Mouse (Mus musculus) lung, embryonic 15.5 days (tissue): ENCODE measurements around the gene Plpp7. TPM values are rescaled to one million over a fixed set of nuclear protein-coding genes. Genes with fewer than 3 reads are reported as not detected.

ENCODE experiments used
- ATAC-seq: fragments of 200-750 bp; cut with Nextera tagmentation; 2 replicates; pipeline ENCODE4 v1.8.0; 2017; ENCODE audit warnings: moderate number of reproducible peaks, borderline replicate concordance; ENCODE audit not compliant: low FRiP score, low TSS enrichment; ENCODE audit errors: extremely low read depth
- H3K27ac ChIP-seq: fragments of 300-500 bp; sonication (generic); 2 replicates; pipeline ENCODE4 v1.5.1; 2015; ENCODE audit warnings: moderate library complexity, mild to moderate bottlenecking, inconsistent platforms
- H3K27me3 ChIP-seq: fragments of 300-500 bp; sonication (generic); 2 replicates; pipeline ENCODE4 v1.6.1; 2015; ENCODE audit warnings: inconsistent platforms
- H3K36me3 ChIP-seq: fragments of 300-500 bp; sonication (generic); 2 replicates; pipeline ENCODE4 v1.6.1; 2015; ENCODE audit warnings: inconsistent platforms
- H3K4me1 ChIP-seq: fragments of 300-500 bp; sonication (generic); 2 replicates; pipeline ENCODE4 v1.6.1; 2015; ENCODE audit warnings: inconsistent platforms
- H3K4me2 ChIP-seq: fragments of 300-500 bp; sonication (generic); 2 replicates; pipeline ENCODE4 v1.6.1; 2015; ENCODE audit warnings: inconsistent platforms, mild to moderate bottlenecking, moderate library complexity
- H3K4me3 ChIP-seq: fragments of 300-500 bp; sonication (generic); 2 replicates; pipeline ENCODE4 v1.5.1; 2015; ENCODE audit warnings: mild to moderate bottlenecking, inconsistent platforms
- H3K9ac ChIP-seq: fragments of 300-500 bp; sonication (generic); 2 replicates; pipeline ENCODE4 v1.6.1; 2015; ENCODE audit warnings: inconsistent platforms
- H3K9me3 ChIP-seq: fragments of 300-500 bp; sonication (generic); 2 replicates; pipeline ENCODE4 v1.6.1; 2016; ENCODE audit warnings: inconsistent platforms
- WGBS: fragments of 180-500 bp; shearing (Covaris S2); methylation state at CpG from one replicate; pipeline ENCODE4 v1.1.7; 2015; 5-methylcytosine and 5-hydroxymethylcytosine counted together
- polyA plus RNA-seq: library from polyadenylated mRNA; unstranded; fragments of >200 nt; fragmentation: Nextera tagmentation; extraction: Ambion mirVana; gene quantifications from 2 replicates; pipeline ENCODE4 v1.2.1, GENCODE M21; 2015

The Plpp7 gene
- polyA plus RNA-seq, 1 experiment from 2014 or later = 4.2 TPM

- WGBS = 45% methylated on average over 6 of the region's 6 CpGs
- no peak overlapping the region for H3K4me2 ChIP-seq
- H3K36me3 ChIP-seq = no peaks in the 10 kb centered on the region
- no peaks in the 10 kb centered on the region for H3K27me3 ChIP-seq
- H3K27ac ChIP-seq = no peak overlapping the region
- no peak overlapping the region for H3K9ac ChIP-seq
- no peaks in the 10 kb centered on the region for H3K4me1 ChIP-seq
- H3K4me3 ChIP-seq = no peak overlapping the region
- ATAC-seq = no peak
- no peaks in the 10 kb centered on the region for H3K9me3 ChIP-seq
These were observed 35.0 kb upstream of the Plpp7 start for GRCm38 (mm10) chr2:32060228-32060805.

- 50% methylated on average over 2 of the region's 2 CpGs for WGBS
- Histone ChIP-seq H3K4me3 (no peak overlapping the region), H3K27me3 (no peaks in the 10 kb centered on the region), H3K27ac (no peak overlapping the region), H3K4me1 (no peaks in the 10 kb centered on the region), H3K9ac (no peak overlapping the region), H3K9me3 (no peaks in the 10 kb centered on the region), H3K36me3 (no peaks in the 10 kb centered on the region), H3K4me2 (no peak overlapping the region)
- ATAC-seq = no peak
These were observed 34.1 kb upstream of the Plpp7 start for GRCm38 (mm10) chr2:32061189-32061588.

- no peak overlapping the region for H3K27ac ChIP-seq
- no peak overlapping the region for H3K4me3 ChIP-seq
- no peaks in the 10 kb centered on the region for H3K27me3 ChIP-seq
- H3K36me3 ChIP-seq = no peaks in the 10 kb centered on the region
- ATAC-seq = no peak
- no peaks in the 10 kb centered on the region for H3K9me3 ChIP-seq
- no peak overlapping the region for H3K9ac ChIP-seq
- no peak overlapping the region for H3K4me2 ChIP-seq
- 43% methylated on average over 12 of the region's 12 CpGs for WGBS
- H3K4me1 ChIP-seq = no peaks in the 10 kb centered on the region
These were observed 33.4 kb upstream of the Plpp7 start for GRCm38 (mm10) chr2:32061722-32062505.

GRCm38 (mm10) chr2:32062626-32063410 lies 32.5 kb upstream of the Plpp7 start:
- no peak for ATAC-seq
- Histone ChIP-seq H3K27ac (no peak overlapping the region), H3K9ac (no peak overlapping the region), H3K27me3 (no peaks in the 10 kb centered on the region), H3K4me2 (no peak overlapping the region), H3K4me3 (no peak overlapping the region), H3K9me3 (no peaks in the 10 kb centered on the region), H3K4me1 (no peaks in the 10 kb centered on the region), H3K36me3 (no peaks in the 10 kb centered on the region)
- WGBS = 73% methylated on average over 15 of the region's 15 CpGs

GRCm38 (mm10) chr2:32063451-32064151 lies 31.7 kb upstream of the Plpp7 start:
- Histone ChIP-seq H3K27me3 (no peaks in the 10 kb centered on the region), H3K9ac (no peak overlapping the region), H3K27ac (no peak overlapping the region), H3K36me3 (no peaks in the 10 kb centered on the region), H3K4me3 (no peak overlapping the region), H3K4me2 (no peak overlapping the region), H3K9me3 (no peaks in the 10 kb centered on the region), H3K4me1 (no peaks in the 10 kb centered on the region)
- ATAC-seq = no peak
- 59% methylated on average over 7 of the region's 7 CpGs for WGBS

GRCm38 (mm10) chr2:32064913-32065312 lies 30.4 kb upstream of the Plpp7 start:
- Histone ChIP-seq H3K9me3 (no peaks in the 10 kb centered on the region), H3K9ac (no peak overlapping the region), H3K4me3 (no peak overlapping the region), H3K27me3 (no peaks in the 10 kb centered on the region), H3K4me2 (no peak overlapping the region), H3K27ac (no peak overlapping the region), H3K36me3 (no peaks in the 10 kb centered on the region), H3K4me1 (no peaks in the 10 kb centered on the region)
- no peak for ATAC-seq
- WGBS = 57% methylated on average over 13 of the region's 13 CpGs

GRCm38 (mm10) chr2:32065371-32065791 lies 29.9 kb upstream of the Plpp7 start:
- 71% methylated on average over 5 of the region's 5 CpGs for WGBS
- no peaks in the 10 kb centered on the region for H3K4me1 ChIP-seq
- no peaks in the 10 kb centered on the region for H3K36me3 ChIP-seq
- no peak overlapping the region for H3K27ac ChIP-seq
- H3K27me3 ChIP-seq = no peaks in the 10 kb centered on the region
- H3K4me3 ChIP-seq = no peak overlapping the region
- H3K4me2 ChIP-seq = no peak overlapping the region
- H3K9ac ChIP-seq = no peak overlapping the region
- no peak for ATAC-seq
- H3K9me3 ChIP-seq = no peaks in the 10 kb centered on the region

- ATAC-seq = no peak
- WGBS = 65% methylated on average over 4 of the region's 4 CpGs
- Histone ChIP-seq H3K9me3 (no peaks in the 10 kb centered on the region), H3K4me1 (no peaks in the 10 kb centered on the region), H3K9ac (no peak overlapping the region), H3K4me3 (no peak overlapping the region), H3K27ac (no peak overlapping the region), H3K27me3 (no peaks in the 10 kb centered on the region), H3K4me2 (no peak overlapping the region), H3K36me3 (no peaks in the 10 kb centered on the region)
These were observed 29.3 kb upstream of the Plpp7 start for GRCm38 (mm10) chr2:32066005-32066404.

- 54% methylated on average over 31 of the region's 31 CpGs for WGBS
- Histone ChIP-seq H3K9ac (no peak overlapping the region), H3K4me3 (no peak overlapping the region), H3K9me3 (no peaks in the 10 kb centered on the region), H3K27me3 (no peaks in the 10 kb centered on the region), H3K36me3 (no peaks in the 10 kb centered on the region), H3K4me2 (no peak overlapping the region), H3K4me1 (no peaks in the 10 kb centered on the region), H3K27ac (no peak overlapping the region)
- ATAC-seq = no peak
These were observed 26.3 kb upstream of the Plpp7 start for GRCm38 (mm10) chr2:32068811-32069607.

- Histone ChIP-seq H3K27me3 (no peaks in the 10 kb centered on the region), H3K4me3 (no peak overlapping the region), H3K27ac (no peak overlapping the region), H3K4me1 (no peaks in the 10 kb centered on the region), H3K9me3 (no peaks in the 10 kb centered on the region), H3K36me3 (no peaks in the 10 kb centered on the region), H3K4me2 (no peak overlapping the region), H3K9ac (no peak overlapping the region)
- WGBS = 82% methylated on average over 10 of the region's 10 CpGs
- ATAC-seq = no peak
These were observed 24.6 kb upstream of the Plpp7 start for GRCm38 (mm10) chr2:32070747-32071146.

- Histone ChIP-seq H3K9ac (no peak overlapping the region), H3K36me3 (no peaks in the 10 kb centered on the region), H3K9me3 (no peaks in the 10 kb centered on the region), H3K27me3 (no peaks in the 10 kb centered on the region), H3K4me1 (0 out of 2 replicates have a peak, but pooled peaks cover under 1% of the 10 kb centered on the region), H3K4me3 (no peak overlapping the region), H3K4me2 (no peak overlapping the region), H3K27ac (no peak overlapping the region)
- no peak for ATAC-seq
- WGBS = 60% methylated on average over 8 of the region's 8 CpGs
These were observed 20.9 kb upstream of the Plpp7 start for GRCm38 (mm10) chr2:32074404-32074803.
